In genomic region chr14:61680818-61681707, GRCm38 (mm10) we compare ENCODE assay signal across 8 mouse cellular contexts.
A peak's percentile ranks its signal among the peaks of the same experiment; 100 is the strongest.
DNase-seq lines count a peak whose midpoint lies in the region; ATAC-seq and TF ChIP-seq lines count a peak whose summit lies in the region.

No protein-coding gene starts in this region.

- peak; percentile 46 for TF ChIP-seq CTCF in intestine, postnatal 0 days (IDR thresholded peaks at IDR 0.05; ENCODE audit: low read depth)
- TF ChIP-seq CTCF in small intestine, adult 2 months (IDR thresholded peaks at IDR 0.05; ENCODE audit: extremely low read depth, insufficient read length, insufficient replicate concordance, low read depth, low read length) = no peak

- intact Hi-C loops in left cerebral cortex, postnatal 4 days (cut with DNase I) = loop anchor here (5.0 to 10.0 kb wide), 2 partner anchors 34 to 364 kb away; no protein-coding TSS in a partner anchor

- peak overlapping the region; percentile 98 for H3K27ac ChIP-seq in intestine, postnatal 0 days (ENCODE audit: low read depth, low read length)
- H3K27ac ChIP-seq in midbrain, embryonic 11.5 days (ENCODE audit: low read depth, low read length) = peak overlapping the region; percentile 92
- H3K27ac ChIP-seq in small intestine, adult 2 months (ENCODE audit: insufficient read depth, low read depth, low read length) = peak overlapping the region; percentile 93

- H3K4me1 ChIP-seq in intestine, postnatal 0 days (replicated peaks; ENCODE audit: control insufficient read depth, insufficient read depth, low read length) = peaks cover 8% of the 10 kb centered on the region; the same call in 1 of the 2 replicates
- H3K4me1 ChIP-seq in midbrain, embryonic 11.5 days (ENCODE audit: control insufficient read depth, insufficient read depth, low read length) = peaks cover 17% of the 10 kb centered on the region
- H3K4me1 ChIP-seq in small intestine, adult 2 months (ENCODE audit: control insufficient read depth, insufficient read depth, insufficient read length, low read length) = peaks cover 14% of the 10 kb centered on the region

- peak; percentile 53 for TF ChIP-seq POLR2A in small intestine, adult 2 months (IDR thresholded peaks at IDR 0.05; ENCODE audit: low read depth, low read length)

- peak; percentile 87 for DNase-seq in ovary, adult 18-20 months (ENCODE audit: low spot score)
- DNase-seq in ovary, postnatal 10 days (ENCODE audit: low spot score) = no peak
- peak; percentile 96 for DNase-seq in embryo, embryonic 9.5 days (ENCODE audit: extremely low spot score)
- peak; percentile 85 to 93 for DNase-seq in gastrocnemius, postnatal 4 days (ENCODE audit: low spot score in 2 of 2)
- peak; percentile 98 for DNase-seq in left cerebral cortex, postnatal 4 days
- DNase-seq in midbrain, embryonic 11.5 days (ENCODE audit: low spot score, missing footprints) = peak; percentile 99

- ATAC-seq in intestine, postnatal 0 days = peak; percentile 72
- ATAC-seq in midbrain, embryonic 11.5 days (ENCODE audit: low FRiP score) = peak; percentile 82

- peak overlapping the region; percentile 85 for H3K9ac ChIP-seq in intestine, postnatal 0 days (ENCODE audit: low read depth, low read length)
- peak overlapping the region; percentile 86 for H3K9ac ChIP-seq in midbrain, embryonic 11.5 days (ENCODE audit: low read length)

- H3K36me3 ChIP-seq in intestine, postnatal 0 days (ENCODE audit: control insufficient read depth, insufficient read depth) = no peaks in the 10 kb centered on the region
- no peaks in the 10 kb centered on the region for H3K36me3 ChIP-seq in midbrain, embryonic 11.5 days (ENCODE audit: control insufficient read depth, insufficient read depth, low read length)
- H3K36me3 ChIP-seq in small intestine, adult 2 months (ENCODE audit: control insufficient read depth, insufficient read depth, low read length) = no peaks in the 10 kb centered on the region

- H3K4me3 ChIP-seq in intestine, postnatal 0 days (ENCODE audit: low read depth, low read length) = peak overlapping the region; percentile 84
- peak overlapping the region; percentile 84 for H3K4me3 ChIP-seq in midbrain, embryonic 11.5 days (ENCODE audit: low read depth, low read length)
- H3K4me3 ChIP-seq in small intestine, adult 2 months (ENCODE audit: low read depth, low read length) = peak overlapping the region; percentile 65

- under 1% methylated on average over 45 of the region's 50 CpGs for WGBS in intestine, postnatal 0 days
- WGBS in midbrain, embryonic 11.5 days = under 1% methylated on average over 48 of the region's 50 CpGs
- under 1% methylated on average over 49 of the region's 50 CpGs for WGBS in small intestine, adult 2 months

- peak overlapping the region; percentile 84 for H3K4me2 ChIP-seq in intestine, postnatal 0 days (replicated peaks; ENCODE audit: low read depth)
- peak overlapping the region; percentile 90 for H3K4me2 ChIP-seq in midbrain, embryonic 11.5 days

- no peaks in the 10 kb centered on the region for H3K9me3 ChIP-seq in intestine, postnatal 0 days (ENCODE audit: control insufficient read depth)
- H3K9me3 ChIP-seq in midbrain, embryonic 11.5 days (ENCODE audit: control insufficient read depth, low read length) = no peaks in the 10 kb centered on the region

- peaks cover 10% of the 10 kb centered on the region; the same call in 1 of the 2 replicates for H3K27me3 ChIP-seq in intestine, postnatal 0 days (replicated peaks; ENCODE audit: control insufficient read depth, insufficient read depth, low read length)
- H3K27me3 ChIP-seq in midbrain, embryonic 11.5 days (ENCODE audit: control insufficient read depth, insufficient read depth, low read length) = peaks cover 31% of the 10 kb centered on the region
- peaks cover 2% of the 10 kb centered on the region for H3K27me3 ChIP-seq in small intestine, adult 2 months (ENCODE audit: control insufficient read depth, insufficient read depth, low read length)
